Mouse (Mus musculus) activated CD4-positive, CD25-positive, alpha-beta regulatory T cell, adult 4 months (primary cell): ENCODE data around the gene Snrnp48. TPM values are rescaled to one million over a fixed set of nuclear protein-coding genes. Genes with fewer than 3 reads are reported as not detected.

Experiments
- ATAC-seq: one replicate; pipeline ENCODE4 v1.8.0; 2017
- polyA plus RNA-seq, 2 experiments: library from polyadenylated mRNA; unstranded; fragments of 100-300 nt; shearing (Covaris generic); gene quantifications; one replicate each; pipeline ENCODE4 v1.2.1; 2017

The Snrnp48 gene
- 10 to 100 TPM; 45.9 to 58.9 TPM for polyA plus RNA-seq

DNA sequence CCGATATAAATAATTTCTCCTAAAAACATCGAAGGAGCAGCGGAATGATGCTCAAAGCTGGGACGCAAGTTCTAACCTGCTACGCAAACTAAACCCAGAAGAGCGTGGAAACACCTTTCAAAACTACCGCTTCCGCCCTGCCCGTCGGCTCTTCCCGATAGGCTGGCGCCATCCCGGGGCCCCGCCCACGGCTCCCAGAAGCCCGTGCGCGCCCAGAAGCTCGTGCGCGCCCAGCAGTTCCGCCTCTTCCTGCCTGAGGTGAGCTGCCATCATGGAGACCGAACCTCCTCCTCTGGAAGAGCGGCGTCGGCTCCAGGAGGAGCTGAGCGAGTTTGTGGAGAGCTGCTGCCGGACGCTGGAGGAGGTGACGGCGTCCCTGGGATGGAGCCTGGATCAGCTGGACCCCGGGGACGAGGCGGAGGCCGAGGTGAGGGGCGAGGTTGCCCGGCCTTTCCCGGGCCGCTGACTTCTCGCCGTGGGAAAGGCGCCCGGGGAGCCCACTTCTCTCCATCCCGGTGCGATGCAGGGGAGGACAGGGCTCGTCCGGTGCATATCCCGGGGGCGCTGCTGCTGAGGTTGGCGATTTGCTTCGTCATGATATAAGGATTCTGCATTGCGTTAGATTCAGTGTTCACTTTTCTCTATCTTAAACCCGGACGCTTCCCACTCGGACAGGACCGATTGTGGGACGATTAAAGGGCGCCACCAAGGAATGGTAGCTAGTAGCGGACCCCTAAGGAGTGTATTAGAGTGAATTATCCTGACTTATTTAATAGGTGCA, at the start of gene Snrnp48:
Gene Snrnp48, plus strand, starts transcription at position 237 of the 781 bp plus-strand sequence.
- peak; percentile 99 for ATAC-seq

DNA sequence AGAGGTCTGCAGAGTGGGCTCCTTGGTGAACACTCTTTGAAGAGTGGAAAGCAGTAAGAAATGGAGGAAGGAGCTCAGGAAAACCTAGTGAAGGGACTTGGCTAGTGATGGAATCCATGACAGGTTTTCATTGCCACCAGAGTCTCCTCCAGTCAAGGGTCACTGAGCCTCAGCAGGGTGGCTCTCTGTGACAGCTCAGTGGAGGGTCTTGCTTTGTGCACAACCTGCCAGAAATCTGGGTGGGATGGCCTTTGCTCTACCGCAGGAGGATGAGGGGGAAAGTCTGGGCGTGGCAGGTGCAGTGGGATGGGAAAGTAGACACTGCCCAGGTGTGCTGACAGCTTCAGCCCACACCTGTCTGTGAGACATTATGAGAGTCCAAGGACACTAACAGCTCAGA, 49.2 kb upstream of the Snrnp48 start:
- ATAC-seq: no peak

DNA sequence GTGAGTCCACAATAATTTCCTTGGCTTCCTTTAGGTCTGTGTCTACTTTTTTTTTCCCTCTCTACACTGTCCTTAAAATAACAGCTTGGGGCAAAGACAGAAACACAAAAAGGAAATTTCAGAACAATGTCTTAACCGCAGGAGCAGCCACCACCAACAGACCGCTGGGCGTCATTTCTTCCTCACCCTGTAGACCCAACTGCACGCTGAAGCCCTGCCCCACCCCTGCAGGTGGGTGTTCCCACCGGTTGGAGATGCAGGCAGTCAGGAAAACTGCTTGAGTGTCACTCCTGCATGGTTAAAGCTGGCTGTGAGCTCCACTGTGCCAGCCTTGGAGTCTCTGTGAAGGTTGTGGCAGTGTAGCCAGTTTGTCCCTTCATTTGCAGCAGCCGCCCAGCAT, 47.1 kb upstream of the Snrnp48 start:
- ATAC-seq: no peak

DNA sequence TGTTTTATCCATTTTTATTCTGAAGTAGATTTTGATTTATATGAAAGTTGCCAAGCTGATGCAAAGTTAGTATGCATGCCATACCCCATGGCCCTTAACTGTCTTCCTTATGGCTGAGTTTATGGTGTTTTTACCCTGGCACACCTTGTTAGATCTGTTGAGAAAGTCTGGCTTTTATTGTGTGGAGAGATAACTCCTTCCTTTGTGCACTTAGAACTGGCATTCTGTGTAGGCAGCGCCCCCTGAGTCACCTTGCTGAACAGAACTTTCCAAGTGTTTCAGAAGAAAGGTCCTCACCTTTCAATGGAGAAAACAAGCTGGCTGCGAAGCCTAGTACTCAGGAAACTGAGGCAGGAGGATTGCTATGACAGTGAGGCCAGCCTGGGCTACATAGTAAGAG, 42.7 kb upstream of the Snrnp48 start:
- ATAC-seq: no peak

DNA sequence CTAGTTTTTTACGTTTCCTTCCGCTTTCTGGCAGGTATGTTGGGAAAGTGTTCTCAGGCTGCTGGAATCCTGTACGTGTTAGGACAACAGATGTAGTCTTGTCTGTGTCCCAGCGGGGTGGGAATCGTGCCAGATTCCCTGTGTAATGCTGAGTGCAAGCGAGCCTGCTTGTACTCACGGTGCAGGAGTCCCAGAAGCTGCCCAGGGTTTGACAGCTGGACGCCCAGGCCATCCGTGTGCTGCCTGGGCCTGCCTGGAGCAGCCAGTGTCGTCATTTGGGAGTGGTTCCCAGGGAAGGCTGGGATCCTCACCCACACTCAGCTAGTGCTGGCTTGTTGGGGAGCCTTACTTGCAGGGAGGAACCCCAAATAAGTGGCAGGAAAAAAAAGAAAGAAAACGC, 42.1 kb upstream of the Snrnp48 start:
- ATAC-seq: no peak

DNA sequence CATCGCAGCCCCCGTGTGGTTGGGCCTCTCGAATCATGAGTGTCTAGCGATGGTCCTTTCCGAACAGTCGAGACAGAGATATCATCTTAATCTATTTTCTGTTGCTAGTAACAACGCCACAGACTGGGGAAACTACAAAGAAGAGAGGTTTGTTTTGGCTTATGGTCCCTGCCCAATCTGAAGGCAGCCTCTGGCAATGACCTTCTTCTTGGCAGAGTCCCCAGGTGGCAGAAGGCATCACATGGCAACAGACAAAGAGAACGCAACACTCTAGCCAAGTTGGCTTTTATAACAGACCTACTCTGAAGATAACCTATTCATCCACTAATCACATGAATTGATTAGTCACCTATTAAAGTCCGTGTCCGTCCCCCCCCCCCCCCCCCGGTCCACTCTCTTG, 39.8 kb upstream of the Snrnp48 start:
- ATAC-seq: no peak

DNA sequence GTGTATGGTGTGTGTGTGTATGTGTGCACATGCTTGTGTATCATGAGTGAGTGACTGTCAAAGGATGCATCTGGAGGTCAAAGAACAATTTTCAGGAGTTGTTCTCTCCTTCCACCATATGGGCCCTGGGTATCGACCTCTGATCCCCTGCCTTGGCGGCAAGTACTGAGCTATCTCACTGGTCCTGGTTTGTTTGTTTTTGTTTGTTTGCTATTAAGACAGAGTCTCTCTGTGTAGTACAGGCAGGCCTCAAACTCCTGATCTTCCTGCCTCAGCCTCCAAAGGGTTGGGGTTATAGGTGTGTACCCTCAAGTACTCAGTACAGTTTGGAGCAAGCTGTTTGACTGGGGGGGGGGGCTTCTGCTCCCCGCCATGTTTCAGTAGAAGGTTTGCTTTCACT, 37.7 kb upstream of the Snrnp48 start:
- no peak for ATAC-seq

DNA sequence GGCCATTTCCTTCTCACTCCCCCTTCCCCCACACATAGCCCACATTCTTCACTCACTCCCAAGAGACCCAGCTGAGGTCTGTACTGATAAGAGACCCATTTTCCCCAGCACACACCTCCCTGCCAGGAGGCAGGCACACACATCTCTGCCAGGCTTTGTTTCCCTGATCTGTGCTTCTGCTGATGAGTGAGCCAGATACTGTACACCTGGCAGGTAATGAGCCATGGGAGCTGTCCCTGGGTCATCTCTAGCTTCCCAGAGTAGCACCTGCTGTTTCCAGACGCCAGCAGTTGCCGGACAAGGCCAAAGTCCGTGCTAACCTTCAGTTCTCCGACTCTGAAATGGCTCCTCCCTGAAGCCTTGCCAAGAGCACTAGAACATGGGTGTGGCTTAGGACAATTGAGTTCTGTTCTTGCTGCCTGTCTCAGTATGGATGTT, 34.0 kb upstream of the Snrnp48 start:
- ATAC-seq: no peak

DNA sequence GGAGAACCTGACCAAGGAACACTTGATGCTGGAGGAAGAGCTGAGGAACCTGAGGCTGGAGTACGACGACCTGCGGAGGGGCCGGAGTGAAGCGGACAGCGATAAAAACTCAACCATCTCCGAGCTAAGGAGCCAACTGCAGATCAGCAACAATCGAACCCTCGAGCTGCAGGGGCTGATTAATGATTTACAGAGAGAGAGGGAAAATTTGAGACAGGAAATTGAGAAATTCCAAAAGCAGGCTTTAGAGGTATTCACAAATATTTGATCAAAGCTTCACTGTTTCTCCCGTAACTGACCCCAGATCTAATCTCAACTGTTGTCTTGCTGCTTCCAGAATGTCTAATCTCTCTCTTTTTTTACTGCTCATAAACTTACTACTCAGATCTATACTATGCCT, 11.3 kb upstream of the Snrnp48 start:
- no peak for ATAC-seq

DNA sequence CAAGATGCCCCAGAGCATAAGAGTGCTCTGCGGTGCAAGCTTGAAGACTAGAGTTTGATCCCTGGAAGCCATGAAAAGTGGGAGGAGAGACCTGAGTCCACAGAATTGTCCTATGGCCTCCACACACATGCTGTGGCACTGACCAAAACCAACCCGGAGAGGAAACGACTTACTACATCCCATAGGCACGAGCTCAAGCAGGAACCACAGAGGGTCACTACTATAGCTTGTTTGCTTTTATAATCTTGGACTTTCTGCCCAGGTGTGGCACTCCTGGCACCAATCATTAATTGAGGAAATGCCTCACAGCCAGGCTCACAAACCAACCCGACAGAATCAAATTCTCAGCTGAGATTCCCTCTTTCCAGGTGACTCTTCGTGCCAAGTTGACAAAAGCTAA, 3.3 kb upstream of the Snrnp48 start:
- no peak for ATAC-seq

DNA sequence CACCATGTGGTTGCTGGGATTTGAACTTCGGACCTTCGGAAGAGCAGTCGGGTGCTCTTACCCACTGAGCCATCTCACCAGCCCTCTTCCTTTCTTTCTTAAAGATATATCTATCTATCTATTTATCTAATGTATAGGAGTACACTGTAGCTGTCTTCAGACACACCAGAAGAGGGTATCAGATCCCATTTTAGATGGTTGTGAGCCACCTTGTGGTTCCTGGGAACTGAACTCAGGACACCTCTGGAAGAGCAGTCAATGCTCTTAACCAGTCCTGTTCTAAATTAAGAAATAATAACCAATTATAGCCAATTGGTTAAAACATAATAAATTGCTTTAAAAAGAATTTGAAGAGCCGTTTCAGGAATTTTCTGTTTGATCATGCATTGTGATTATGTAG, 567 bp upstream of the Snrnp48 start:
- no peak for ATAC-seq

DNA sequence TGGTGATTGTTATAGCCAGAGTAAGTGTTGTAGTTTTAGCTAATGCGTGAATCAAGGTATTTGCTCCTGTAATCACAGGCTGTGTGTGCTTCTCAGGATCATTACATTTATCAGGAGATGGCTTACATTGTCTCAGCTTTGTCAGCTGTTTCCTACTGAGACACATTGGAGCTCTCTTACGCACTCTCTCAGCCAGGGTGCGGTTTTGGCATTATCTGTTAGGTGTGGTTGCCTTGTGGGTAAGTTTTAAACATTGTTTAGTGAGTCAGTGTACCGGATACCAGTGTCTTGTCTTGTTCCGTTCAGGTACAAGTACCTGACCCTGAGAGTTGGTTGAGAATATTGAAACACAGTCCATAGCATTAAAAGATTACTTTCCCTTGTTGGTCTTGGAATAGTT, 6.4 kb downstream of the Snrnp48 start:
- ATAC-seq: no peak

DNA sequence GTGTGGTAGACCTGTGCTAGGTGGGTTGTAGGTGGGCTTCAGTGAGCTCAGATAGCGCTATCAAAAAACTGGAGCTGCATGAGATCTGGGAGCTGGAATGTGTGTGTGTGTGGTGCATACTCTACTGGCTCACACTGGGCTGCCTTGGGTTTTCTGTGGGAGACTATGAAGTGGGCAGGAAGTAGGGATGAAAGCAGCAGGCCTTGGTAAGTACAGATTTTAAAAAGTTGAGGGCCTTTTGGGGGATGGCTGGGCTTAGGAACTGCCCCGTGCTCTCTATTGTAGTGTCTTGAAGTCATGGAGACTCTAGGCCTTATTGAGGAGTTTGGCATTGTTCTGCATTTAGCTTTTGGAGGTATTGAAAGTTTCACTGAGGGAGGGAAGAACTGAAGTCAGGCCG, 13.9 kb downstream of the Snrnp48 start:
- ATAC-seq: no peak

DNA sequence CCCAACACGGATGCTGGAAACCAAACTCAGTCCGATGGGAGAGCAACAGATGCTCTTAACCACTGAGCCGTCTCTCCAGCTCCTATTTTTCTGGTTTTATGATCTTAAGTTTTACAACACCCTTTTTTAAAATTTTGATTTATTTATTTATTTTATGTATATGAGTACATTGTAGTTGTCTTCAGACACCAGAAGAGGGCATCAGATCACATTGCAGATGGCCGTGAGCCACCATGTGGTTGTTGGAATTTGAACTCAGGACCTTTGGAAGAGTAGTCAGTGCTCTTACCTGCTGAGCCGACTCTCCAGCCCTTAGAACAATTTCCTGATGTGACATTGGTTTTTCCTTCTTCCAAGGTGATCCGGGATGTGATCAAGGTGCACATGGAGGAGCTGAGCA, 15.6 kb downstream of the Snrnp48 start:
- ATAC-seq: no peak

DNA sequence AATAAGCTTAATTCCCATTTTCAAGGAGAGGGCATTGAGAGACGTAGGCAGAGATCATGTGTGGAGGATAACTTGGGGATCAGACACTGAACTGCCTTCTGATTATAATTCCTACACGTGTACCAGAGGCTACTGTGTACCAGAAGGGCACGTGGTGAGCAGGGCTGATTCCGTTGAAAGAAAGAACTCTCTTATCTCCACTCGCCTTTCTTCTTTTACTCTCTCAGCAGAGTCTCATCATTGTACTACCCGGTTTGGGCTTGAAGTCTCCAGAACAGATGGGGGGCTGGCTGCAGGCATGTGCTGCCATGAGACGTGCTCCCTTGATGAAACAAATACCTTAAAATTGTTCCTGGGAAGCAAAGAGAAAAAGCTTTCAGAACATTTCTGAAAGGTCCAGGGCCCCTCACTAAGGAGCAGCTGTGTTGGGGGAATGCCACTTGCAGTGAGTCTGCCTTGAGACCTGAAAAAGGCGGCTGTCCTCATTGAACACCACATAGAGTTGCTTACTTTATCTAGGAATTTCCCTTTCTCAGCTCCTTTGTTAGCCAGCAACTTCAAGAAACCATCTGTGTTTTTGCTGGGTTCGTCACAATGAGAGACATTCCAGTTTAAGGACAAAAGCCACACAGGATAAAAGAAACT, 25.6 kb downstream of the Snrnp48 start:
- ATAC-seq: no peak

DNA sequence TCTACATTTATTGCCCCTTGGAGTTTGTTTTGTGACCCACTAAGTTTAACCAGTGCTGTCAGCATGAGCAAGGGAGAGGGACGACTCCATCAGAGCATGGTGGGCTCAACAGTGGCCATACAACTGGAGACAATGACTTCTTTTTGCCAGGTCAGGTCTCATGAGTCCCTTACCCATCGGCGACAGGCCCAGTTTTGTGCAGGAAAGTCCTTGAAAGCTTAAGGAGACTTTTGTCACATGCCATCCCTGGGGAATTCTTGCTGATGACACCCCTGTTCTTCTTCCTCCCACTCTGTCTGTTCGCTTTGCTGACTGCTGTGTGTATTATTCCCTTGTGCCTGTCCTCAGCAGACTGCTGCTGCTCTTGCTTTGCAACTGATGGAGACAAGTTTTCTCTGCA, 27.7 kb downstream of the Snrnp48 start:
- ATAC-seq: no peak

DNA sequence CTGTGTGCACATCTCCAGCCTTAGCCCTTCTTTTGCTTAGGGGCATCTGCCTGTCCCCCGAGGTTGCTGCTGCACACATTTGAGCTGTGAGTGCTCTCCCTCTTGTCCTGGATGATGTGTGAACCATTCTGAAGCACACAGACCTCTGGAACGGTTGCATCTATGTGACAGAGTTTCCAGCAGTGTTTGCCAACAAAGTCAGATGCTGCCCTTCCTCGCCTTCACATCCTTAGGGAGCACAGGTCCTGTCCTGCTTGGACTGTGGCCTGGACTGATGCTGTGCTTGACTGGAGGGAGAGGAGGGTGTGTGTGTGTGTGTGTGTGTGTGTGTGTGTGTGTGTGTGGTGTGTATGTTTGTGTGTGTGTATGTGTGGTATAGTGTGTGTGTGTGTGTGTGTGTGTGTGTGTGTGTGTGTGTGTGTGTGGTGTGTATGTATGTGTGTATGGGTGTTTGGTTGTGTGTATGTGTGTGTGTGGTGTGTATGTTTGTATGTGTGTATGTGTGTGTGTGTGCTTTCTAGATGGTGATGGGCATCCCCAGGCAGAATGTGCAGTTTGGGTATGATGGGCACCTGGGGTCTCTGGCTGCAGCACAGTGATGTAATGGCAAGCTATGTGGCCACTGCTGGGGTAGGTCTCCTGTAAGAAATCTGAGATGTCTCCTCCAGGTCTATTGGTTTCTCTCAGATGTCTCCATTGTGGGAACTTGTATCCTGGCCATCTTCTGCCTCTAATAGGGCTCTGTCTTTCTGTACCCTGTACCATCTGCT, 28.3 kb downstream of the Snrnp48 start:
- ATAC-seq: no peak

DNA sequence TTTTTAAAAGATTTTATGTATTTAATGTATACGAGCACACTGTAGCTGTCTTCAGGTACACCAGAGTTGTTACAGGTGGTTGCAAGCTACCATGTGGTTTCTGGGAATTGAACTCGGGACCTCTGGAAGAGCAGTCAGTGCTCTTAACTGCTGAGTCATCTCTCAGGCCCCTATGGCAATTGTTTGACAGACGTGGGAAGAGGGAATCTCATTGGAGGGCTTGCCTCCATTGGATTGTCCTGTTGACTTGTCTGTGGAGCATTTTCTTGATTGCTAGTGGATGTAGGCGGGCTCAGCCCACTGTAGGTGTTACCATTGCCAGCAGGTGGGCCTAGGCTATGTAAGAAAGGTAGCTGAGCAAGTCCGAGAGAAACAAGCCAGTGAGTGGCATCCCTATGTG, 29.9 kb downstream of the Snrnp48 start:
- ATAC-seq: no peak

DNA sequence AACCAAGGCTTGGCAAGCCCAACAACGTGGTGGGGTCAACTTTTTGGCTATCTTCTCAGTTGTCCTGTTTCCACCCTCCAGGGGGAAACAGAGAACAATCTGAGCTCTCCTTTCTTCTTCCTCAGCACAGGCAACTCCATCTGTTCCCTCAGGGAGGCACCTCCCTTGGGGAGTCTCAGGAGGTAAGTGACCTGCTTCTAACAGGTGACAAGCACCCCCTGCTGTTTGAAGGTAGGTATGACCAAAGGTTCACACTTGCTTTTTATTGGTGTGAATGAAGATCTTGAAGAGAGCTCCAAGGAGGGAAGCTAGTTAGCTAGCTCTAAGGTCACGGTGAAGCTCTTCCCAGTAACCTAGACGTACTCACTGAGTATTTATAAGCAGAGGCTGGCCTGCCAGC, 30.6 kb downstream of the Snrnp48 start:
- ATAC-seq: no peak

DNA sequence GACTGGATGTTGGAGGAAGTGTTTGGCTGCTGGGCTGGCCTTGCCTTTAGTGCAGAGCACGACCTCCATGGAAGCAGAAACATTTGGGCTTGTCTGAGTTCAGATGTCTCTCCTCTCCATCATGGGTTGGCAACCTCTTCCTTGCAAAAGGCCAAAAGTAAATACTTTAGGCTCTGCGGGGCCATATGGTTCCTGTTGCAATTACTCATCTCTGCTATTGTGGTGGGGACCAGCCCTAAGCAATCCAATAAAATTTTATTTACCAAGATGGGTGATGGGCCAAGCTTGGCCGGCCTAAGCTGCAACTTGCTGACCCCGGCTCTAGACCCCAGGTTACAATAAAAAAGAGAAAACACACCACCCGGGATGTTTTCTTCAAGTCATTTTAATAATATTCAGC, 43.4 kb downstream of the Snrnp48 start:
- no peak for ATAC-seq

DNA sequence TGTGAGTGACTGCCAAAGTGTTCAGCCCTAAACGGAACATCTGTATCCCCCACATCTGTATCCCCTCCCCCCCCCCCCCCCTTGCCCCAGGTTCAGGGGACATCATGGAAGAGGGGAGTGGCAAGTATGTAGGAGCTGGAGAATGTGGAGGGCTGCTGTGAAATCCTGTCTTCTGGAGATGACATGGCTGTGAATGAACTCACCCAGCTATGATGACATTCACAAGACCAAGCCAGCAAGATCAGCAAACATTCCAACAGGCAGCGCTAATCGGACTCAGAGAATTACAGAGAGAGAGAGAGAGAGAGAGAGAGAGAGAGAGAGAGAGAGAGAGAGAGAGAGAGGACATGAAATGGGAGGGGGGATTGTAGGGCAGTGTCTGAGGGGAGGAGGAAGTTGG, 46.5 kb downstream of the Snrnp48 start:
- ATAC-seq: no peak

DNA sequence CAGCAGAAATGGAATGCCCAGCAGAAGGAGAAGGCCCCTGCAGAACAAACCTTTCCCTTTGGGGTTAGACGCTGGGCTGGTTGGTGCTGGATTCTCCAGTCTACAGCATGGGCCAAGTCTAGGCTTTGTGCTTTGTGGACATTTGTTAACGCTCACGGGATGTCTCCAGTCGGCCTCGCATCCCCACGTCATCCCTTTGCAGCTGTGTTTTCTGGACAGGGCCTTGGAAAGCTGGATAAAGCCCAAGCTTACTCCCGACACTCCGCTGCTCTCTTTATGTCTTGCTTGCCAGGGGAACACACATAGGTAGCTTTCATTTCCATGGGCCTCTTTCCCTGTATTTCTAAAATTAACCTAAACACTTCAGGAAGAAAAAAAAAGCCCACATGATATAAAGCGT, 49.0 kb downstream of the Snrnp48 start:
- no peak for ATAC-seq

DNA sequence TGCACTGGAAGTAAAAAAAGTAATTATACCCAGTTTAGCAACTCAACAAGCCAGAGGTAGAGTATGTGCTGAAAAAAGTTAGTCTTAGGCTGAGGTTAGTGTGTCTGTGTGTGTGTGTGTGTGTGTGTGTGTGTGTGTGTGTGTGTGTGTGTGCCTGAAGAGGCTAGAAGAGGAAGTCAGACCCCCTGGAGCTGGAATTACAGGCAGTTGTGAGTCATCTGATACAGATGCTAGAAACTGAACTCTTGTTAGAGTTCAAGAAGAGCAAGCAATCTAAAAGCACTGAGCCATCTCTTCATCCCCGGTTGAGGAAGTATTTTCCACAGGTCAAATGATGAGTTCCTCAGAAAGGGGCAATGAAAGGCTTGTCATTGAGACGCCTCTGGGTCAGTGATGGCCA, 54.2 kb downstream of the Snrnp48 start:
- ATAC-seq: no peak
